Comparison of ENCODE assay signal across 8 mouse cellular contexts in genomic region chr1:93658559-93658958, GRCm38 (mm10). TPM values are rescaled to one million over a fixed set of nuclear protein-coding genes. Genes with fewer than 3 reads are reported as not detected.
DNase-seq lines count a peak whose midpoint lies in the region; ATAC-seq and TF ChIP-seq lines count a peak whose summit lies in the region.
"Not testable (repeated sequence)": the region's sequence is repeated elsewhere in the genome, so short reads cannot be mapped to it uniquely, and the experiment has no call there.

Gene Stk25 (minus strand): TSS chr1:93658659.

- not testable (repeated sequence) for H3K79me3 ChIP-seq in C2C12 (ENCODE audit: low read depth)

- not testable (repeated sequence) for ATAC-seq in heart, embryonic 16.5 days (replicated peaks; ENCODE audit: extremely low read depth, insufficient read depth, low FRiP score); intestine, postnatal 0 days; lung, postnatal 0 days; neural tube, embryonic 15.5 days (ENCODE audit: low FRiP score)

- not testable (repeated sequence) for H3K27ac ChIP-seq in brown adipose tissue, adult 24 weeks (replicated peaks; ENCODE audit: low read depth, low read length); heart, embryonic 16.5 days (ENCODE audit: low read length); intestine, postnatal 0 days (ENCODE audit: low read depth, low read length); lung, postnatal 0 days (ENCODE audit: low read length); neural tube, embryonic 15.5 days (replicated peaks)

- H3K4me1 ChIP-seq in brown adipose tissue, adult 24 weeks (ENCODE audit: control insufficient read depth, insufficient read depth, insufficient read length, low read length); heart, embryonic 16.5 days (ENCODE audit: control insufficient read depth, insufficient read depth, low read length); intestine, postnatal 0 days (replicated peaks; ENCODE audit: control insufficient read depth, insufficient read depth, low read length); lung, postnatal 0 days (ENCODE audit: insufficient read depth, low read depth, low read length); neural tube, embryonic 15.5 days: not testable (repeated sequence)

- not testable (repeated sequence) for TF ChIP-seq CTCF in C2C12 (IDR thresholded peaks at IDR 0.05; ENCODE audit: control insufficient read depth, insufficient read depth, insufficient read length); intestine, postnatal 0 days (IDR thresholded peaks at IDR 0.05; ENCODE audit: low read depth); lung, postnatal 0 days (IDR thresholded peaks at IDR 0.05)

- DNase-seq in frontal cortex, adult 2 months (ENCODE audit: extremely low spot score in 1 of 2, low spot score in 1 of 2); left cerebral cortex, postnatal 36 days (ENCODE audit: low spot score in 2 of 2); lung, postnatal 0 days (ENCODE audit: low spot score): not testable (repeated sequence)

- not testable (repeated sequence) for H3K4me2 ChIP-seq in heart, embryonic 16.5 days (ENCODE audit: low read depth, low read length); intestine, postnatal 0 days (replicated peaks; ENCODE audit: low read depth); lung, postnatal 0 days (replicated peaks; ENCODE audit: low read depth, low read length); neural tube, embryonic 15.5 days

- H3K36me3 ChIP-seq in C2C12 (ENCODE audit: control insufficient read depth, insufficient read depth); heart, embryonic 16.5 days (ENCODE audit: control insufficient read depth, insufficient read depth); intestine, postnatal 0 days (ENCODE audit: control insufficient read depth, insufficient read depth); lung, postnatal 0 days (ENCODE audit: insufficient read depth, low read length); neural tube, embryonic 15.5 days: not testable (repeated sequence)

- not testable (repeated sequence) for H3K9ac ChIP-seq in heart, embryonic 16.5 days (ENCODE audit: low read length); intestine, postnatal 0 days (ENCODE audit: low read depth, low read length); lung, postnatal 0 days (replicated peaks; ENCODE audit: low read depth); neural tube, embryonic 15.5 days (replicated peaks)

- peaks cover 13% of the 10 kb centered on the region; the same call in 1 of the 2 replicates for H3K9me3 ChIP-seq in heart, embryonic 16.5 days (replicated peaks; ENCODE audit: control insufficient read depth, low read length)
- H3K9me3 ChIP-seq in intestine, postnatal 0 days (ENCODE audit: control insufficient read depth); lung, postnatal 0 days (ENCODE audit: low read length); neural tube, embryonic 15.5 days (replicated peaks): not testable (repeated sequence)

- not testable (repeated sequence) for H3K79me2 ChIP-seq in C2C12 (ENCODE audit: control insufficient read depth, insufficient read depth)

- not testable (repeated sequence) for H3K4me3 ChIP-seq in C2C12 (ENCODE audit: insufficient read depth, poor library complexity, severe bottlenecking); brown adipose tissue, adult 24 weeks (ENCODE audit: insufficient read depth, low read depth, low read length); heart, embryonic 16.5 days (ENCODE audit: low read length); intestine, postnatal 0 days (ENCODE audit: low read depth, low read length); lung, postnatal 0 days (ENCODE audit: low read depth, low read length); neural tube, embryonic 15.5 days (replicated peaks)

- intact Hi-C loops in left cerebral cortex, postnatal 36 days (cut with DNase I): not testable (repeated sequence)

- H3ac ChIP-seq in C2C12 (ENCODE audit: control insufficient read depth, insufficient read length, low read depth): not testable (repeated sequence)

- H3K27me3 ChIP-seq in C2C12 (ENCODE audit: control insufficient read depth, insufficient read depth, insufficient read length); heart, embryonic 16.5 days (ENCODE audit: control insufficient read depth, insufficient read depth, low read length); intestine, postnatal 0 days (replicated peaks; ENCODE audit: control insufficient read depth, insufficient read depth, low read length); lung, postnatal 0 days (replicated peaks; ENCODE audit: insufficient read depth, low read length); neural tube, embryonic 15.5 days (replicated peaks): not testable (repeated sequence)

- TF ChIP-seq EP300 in lung, postnatal 0 days (IDR thresholded peaks at IDR 0.05): not testable (repeated sequence)

RNA-seq across cellular contexts. Expression of gene Stk25, which starts in this region (rescaled TPM):
- 57.6 TPM for polyA plus RNA-seq in C2C12 (2012; fragmentation: generic; extraction: Trizol)
- 27.4 and 29.6 TPM in 2 replicates for polyA plus RNA-seq in brown adipose tissue, adult 24 weeks (2012; ENCODE audit: insufficient read depth, insufficient read length, missing spikeins)
- polyA plus RNA-seq in frontal cortex, adult 2 months (2012; rRNA removed): 359 and 411 TPM in 2 replicates
- polyA plus RNA-seq in heart, embryonic 16.5 days (2015; fragmentation: Nextera tagmentation; extraction: Ambion mirVana): 150 and 158 TPM in 2 replicates
- polyA plus RNA-seq in intestine, postnatal 0 days (2015; fragmentation: Nextera tagmentation; extraction: Ambion mirVana): 116 and 121 TPM in 2 replicates
- 100 to 1,000 TPM; 370 to 405 TPM for total RNA-seq in left cerebral cortex, postnatal 36 days (2021)
- polyA plus RNA-seq in lung, postnatal 0 days (2015; fragmentation: Nextera tagmentation; extraction: Ambion mirVana): 140 and 148 TPM in 2 replicates
- polyA plus RNA-seq in neural tube, embryonic 15.5 days (2015; fragmentation: Nextera tagmentation; extraction: Ambion mirVana): 300 and 346 TPM in 2 replicates
